Mouse (Mus musculus): ENCODE measurements around the gene Lrrc29. TPM values are rescaled to one million over a fixed set of nuclear protein-coding genes. Genes with fewer than 3 reads are reported as not detected.

Gene Lrrc29
- total and polyA plus RNA-seq, 2 experiments: 3.0 to 12.9 TPM

DNA sequence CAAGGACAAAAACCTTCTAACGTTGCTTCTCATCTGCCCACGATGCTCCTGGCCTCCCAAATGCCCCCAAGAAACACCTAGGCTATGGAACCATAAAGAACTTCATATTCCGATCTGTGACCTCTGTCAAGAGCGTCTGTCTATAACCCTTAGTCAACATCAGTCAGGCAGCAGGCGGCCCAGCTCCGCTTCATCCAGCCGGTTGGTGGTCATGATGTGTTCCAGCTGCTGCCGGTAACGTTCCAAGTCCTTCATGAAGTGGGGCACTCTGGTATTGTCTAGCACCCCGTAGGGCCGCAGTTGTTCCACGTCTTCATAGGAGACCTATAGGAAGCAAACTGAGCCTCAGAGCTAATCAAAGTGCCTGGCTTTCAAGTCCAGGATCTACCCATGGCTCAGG lies 44.3 kb downstream of the Lrrc29 start:
- Histone ChIP-seq H3K9ac (ENCODE audit: low read depth, low read length) (no peak overlapping the region), H3K36me3 (ENCODE audit: control insufficient read depth, insufficient read depth, low read length) (no peaks in the 10 kb centered on the region), H3K4me3 (ENCODE audit: insufficient read depth, low read depth, low read length) (no peak overlapping the region), H3K4me1 (ENCODE audit: control insufficient read depth, insufficient read depth, low read length) (peaks cover 6% of the 10 kb centered on the region), H3K27me3 (ENCODE audit: control insufficient read depth, insufficient read depth, low read length) (no peaks in the 10 kb centered on the region), H3K79me2 (ENCODE audit: control insufficient read depth, insufficient read depth, low read length) (no peaks in the 10 kb centered on the region), H3K27ac (replicated peaks; ENCODE audit: insufficient read depth, low read depth, low read length) (no peak overlapping the region)
- TF ChIP-seq POLR2A (IDR thresholded peaks at IDR 0.05; ENCODE audit: extremely low read depth, insufficient read depth, low read length): no peak
- WGBS: 95% methylated on average over 12 of the region's 12 CpGs
- DNase-seq (ENCODE audit: extremely low read depth, low read depth, low spot score): no peak

DNA sequence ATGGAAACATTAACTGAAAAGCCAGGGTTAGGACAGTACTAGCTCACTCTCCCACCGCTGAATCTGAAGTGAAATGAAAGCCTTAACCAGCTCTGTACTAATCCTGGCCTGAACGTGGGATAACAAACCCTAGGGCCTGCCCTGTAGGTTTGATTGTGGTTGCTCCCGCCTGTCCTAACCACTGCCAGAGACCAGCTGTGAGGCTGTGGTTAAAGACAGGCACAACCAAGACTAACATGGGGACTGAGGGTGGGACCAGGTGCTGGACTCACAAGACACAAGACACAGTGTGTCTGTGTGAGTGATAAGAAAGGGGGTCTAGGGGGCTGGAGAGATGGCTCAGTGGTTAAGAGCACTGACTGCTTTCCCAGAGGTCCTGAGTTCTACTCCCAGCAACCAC lies 45.5 kb downstream of the Lrrc29 start:
- no peaks in the 10 kb centered on the region for H3K36me3 ChIP-seq (ENCODE audit: control insufficient read depth, insufficient read depth, low read length)

DNA sequence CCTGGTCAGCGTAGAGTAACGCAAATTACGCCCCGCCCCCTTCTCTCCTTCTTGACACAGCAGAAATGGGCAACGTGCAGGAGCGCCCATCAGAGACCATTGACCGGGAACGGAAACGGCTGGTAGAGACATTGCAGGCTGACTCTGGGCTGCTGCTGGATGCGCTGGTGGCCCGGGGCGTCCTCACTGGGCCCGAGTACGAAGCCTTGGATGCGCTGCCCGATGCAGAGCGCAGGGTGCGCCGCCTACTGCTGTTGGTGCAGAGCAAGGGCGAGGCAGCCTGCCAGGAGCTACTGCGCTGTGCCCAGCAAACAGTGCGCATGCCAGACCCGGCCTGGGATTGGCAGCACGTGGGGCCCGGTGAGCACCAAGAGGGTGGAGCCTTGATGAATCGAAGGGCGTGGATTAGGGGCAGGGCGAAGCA lies 47.2 kb downstream of the Lrrc29 start:
- peak; percentile 89 for DNase-seq (ENCODE audit: extremely low read depth, low read depth, low spot score)
- Histone ChIP-seq H3K9ac (ENCODE audit: low read depth, low read length) (no peak overlapping the region), H3K27ac (replicated peaks; ENCODE audit: insufficient read depth, low read depth, low read length) (no peak overlapping the region), H3K4me1 (ENCODE audit: control insufficient read depth, insufficient read depth, low read length) (peaks cover 6% of the 10 kb centered on the region), H3K79me2 (ENCODE audit: control insufficient read depth, insufficient read depth, low read length) (no peaks in the 10 kb centered on the region), H3K4me3 (ENCODE audit: insufficient read depth, low read depth, low read length) (peak overlapping the region; percentile 19; the same call in 1 of the 2 replicates), H3K27me3 (ENCODE audit: control insufficient read depth, insufficient read depth, low read length) (no peaks in the 10 kb centered on the region), H3K36me3 (ENCODE audit: control insufficient read depth, insufficient read depth, low read length) (no peaks in the 10 kb centered on the region)
- 6% methylated on average over 28 of the region's 28 CpGs for WGBS
- TF ChIP-seq POLR2A (IDR thresholded peaks at IDR 0.05; ENCODE audit: extremely low read depth, insufficient read depth, low read length): no peak
- peak; percentile 61 for TF ChIP-seq CTCF (IDR thresholded peaks at IDR 0.05; ENCODE audit: low read depth, low read length)

More for the DNA sequence above, 45.5 kb downstream of the Lrrc29 start:
- Histone ChIP-seq H3K27me3 (ENCODE audit: control insufficient read depth, insufficient read depth, low read length) (no peaks in the 10 kb centered on the region), H3K79me2 (ENCODE audit: control insufficient read depth, insufficient read depth, low read length) (no peaks in the 10 kb centered on the region), H3K27ac (replicated peaks; ENCODE audit: insufficient read depth, low read depth, low read length) (no peak overlapping the region), H3K4me1 (ENCODE audit: control insufficient read depth, insufficient read depth, low read length) (peaks cover 6% of the 10 kb centered on the region), H3K9ac (ENCODE audit: low read depth, low read length) (no peak overlapping the region), H3K4me3 (ENCODE audit: insufficient read depth, low read depth, low read length) (no peak overlapping the region)
- TF ChIP-seq CTCF (IDR thresholded peaks at IDR 0.05; ENCODE audit: low read depth, low read length) (no peak), POLR2A (IDR thresholded peaks at IDR 0.05; ENCODE audit: extremely low read depth, insufficient read depth, low read length) (no peak)
- 89% methylated on average over 3 of the region's 3 CpGs for WGBS
- DNase-seq (ENCODE audit: extremely low read depth, low read depth, low spot score): no peak

DNA sequence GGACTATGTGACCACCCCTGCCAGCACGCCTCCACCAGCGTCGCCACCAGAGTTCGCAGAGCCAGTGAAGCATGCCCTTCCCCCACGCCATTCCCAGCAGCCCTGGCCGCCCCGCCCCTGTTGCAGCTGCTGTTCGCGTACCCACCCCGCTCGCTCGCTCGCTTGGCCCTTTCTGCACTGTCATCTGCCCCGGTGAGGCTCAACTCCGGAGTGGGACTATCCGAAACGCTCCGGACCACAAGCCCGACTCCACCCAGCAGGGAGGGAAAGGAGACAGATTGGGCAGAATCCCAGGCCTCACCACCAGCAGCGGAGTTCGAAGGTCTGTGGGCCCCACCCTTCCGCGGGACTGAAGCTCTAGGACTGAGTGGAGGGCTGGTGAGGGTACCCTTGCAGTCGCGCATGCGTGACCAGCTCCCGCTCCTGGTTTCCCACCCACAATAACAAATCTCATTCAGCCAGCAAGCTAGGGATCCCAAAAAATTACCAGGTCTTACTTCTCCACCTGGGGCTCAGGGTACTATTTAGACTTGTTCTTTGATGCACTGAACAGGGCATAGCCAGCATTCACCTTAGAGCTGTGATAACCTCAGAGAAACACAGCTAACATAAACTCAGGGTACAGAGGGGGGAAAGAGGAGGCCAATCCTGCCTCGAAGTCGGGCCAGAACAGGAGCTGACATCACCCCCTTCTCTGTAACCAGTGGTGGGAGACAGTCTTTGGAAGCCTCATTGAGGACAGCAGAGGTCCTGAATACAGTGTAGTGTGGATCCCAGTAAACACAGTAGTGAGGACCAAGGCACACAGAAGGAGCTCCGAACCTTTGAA lies 49.6 kb downstream of the Lrrc29 start:
- no peak for DNase-seq (ENCODE audit: extremely low read depth, low read depth, low spot score)
- H3K79me2 ChIP-seq (ENCODE audit: control insufficient read depth, insufficient read depth, low read length): no peaks in the 10 kb centered on the region
- H3K36me3 ChIP-seq (ENCODE audit: control insufficient read depth, insufficient read depth, low read length): no peaks in the 10 kb centered on the region
- H3K27me3 ChIP-seq (ENCODE audit: control insufficient read depth, insufficient read depth, low read length): no peaks in the 10 kb centered on the region
- H3K4me1 ChIP-seq (ENCODE audit: control insufficient read depth, insufficient read depth, low read length): peaks cover 4% of the 10 kb centered on the region
- TF ChIP-seq CTCF (IDR thresholded peaks at IDR 0.05; ENCODE audit: low read depth, low read length): no peak
- no peak for TF ChIP-seq POLR2A (IDR thresholded peaks at IDR 0.05; ENCODE audit: extremely low read depth, insufficient read depth, low read length)
- 15% methylated on average over 30 of the region's 30 CpGs for WGBS
- H3K27ac ChIP-seq (replicated peaks; ENCODE audit: insufficient read depth, low read depth, low read length): no peak overlapping the region
- H3K4me3 ChIP-seq (ENCODE audit: insufficient read depth, low read depth, low read length): peak overlapping the region; percentile 48; the same call in 1 of the 2 replicates
- H3K9ac ChIP-seq (ENCODE audit: low read depth, low read length): peak overlapping the region; percentile 55; the same call in 1 of the 2 replicates

DNA sequence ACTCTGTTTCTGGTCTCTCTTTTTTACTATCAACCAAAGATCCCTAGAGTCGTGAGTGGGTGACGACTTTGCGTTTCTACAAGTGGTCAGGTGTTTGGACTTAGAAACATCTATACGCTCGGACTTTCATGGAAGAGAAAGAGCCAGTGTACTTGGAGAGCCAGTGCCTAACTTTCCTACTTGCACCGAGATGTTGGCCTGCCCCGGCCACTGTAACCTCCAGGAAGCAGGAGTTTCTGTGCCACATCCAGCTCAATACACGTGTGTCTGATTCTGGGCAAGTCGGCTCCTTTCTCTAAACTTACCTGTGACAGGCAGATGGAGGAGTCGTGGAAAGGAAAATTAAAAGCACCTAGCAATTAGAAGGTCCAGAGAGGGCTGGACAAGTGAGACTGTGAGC lies 50.2 kb downstream of the Lrrc29 start, which contains the start of gene Nol3:
TSS of gene Nol3 (plus strand) at position 301 of the 400 bp plus-strand sequence.
- Histone ChIP-seq H3K9ac (ENCODE audit: low read depth, low read length) (peak within 1 kb of the TSS; percentile 55; the same call in 1 of the 2 replicates), H3K27me3 (ENCODE audit: control insufficient read depth, insufficient read depth, low read length) (no peaks in the 10 kb centered on the region)

DNA sequence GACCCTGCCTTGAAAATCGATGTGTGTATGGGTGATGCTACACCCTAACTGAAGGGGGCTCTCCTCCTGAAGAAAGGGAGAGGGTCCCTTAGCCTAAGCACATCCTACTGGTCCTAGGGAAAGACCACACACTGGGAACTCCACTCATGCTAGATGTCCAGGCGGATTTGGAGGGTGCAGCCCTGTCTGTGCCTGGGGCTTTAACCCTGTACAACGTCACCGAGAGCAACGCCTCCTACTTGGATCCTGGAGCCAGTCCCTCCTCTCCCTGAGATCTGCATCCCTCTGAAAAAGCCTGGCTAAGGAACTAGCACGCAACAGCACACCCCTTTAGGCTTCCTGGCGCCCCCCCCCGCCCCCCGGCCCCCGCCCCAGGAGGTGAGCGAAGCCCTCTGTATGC lies 50.7 kb downstream of the Lrrc29 start:
- Histone ChIP-seq H3K36me3 (ENCODE audit: control insufficient read depth, insufficient read depth, low read length) (no peaks in the 10 kb centered on the region), H3K4me3 (ENCODE audit: insufficient read depth, low read depth, low read length) (no peak overlapping the region), H3K27ac (replicated peaks; ENCODE audit: insufficient read depth, low read depth, low read length) (no peak overlapping the region), H3K4me1 (ENCODE audit: control insufficient read depth, insufficient read depth, low read length) (peaks cover 5% of the 10 kb centered on the region), H3K27me3 (ENCODE audit: control insufficient read depth, insufficient read depth, low read length) (no peaks in the 10 kb centered on the region), H3K79me2 (ENCODE audit: control insufficient read depth, insufficient read depth, low read length) (no peaks in the 10 kb centered on the region), H3K9ac (ENCODE audit: low read depth, low read length) (no peak overlapping the region)
- TF ChIP-seq POLR2A (IDR thresholded peaks at IDR 0.05; ENCODE audit: extremely low read depth, insufficient read depth, low read length): no peak
- TF ChIP-seq CTCF (IDR thresholded peaks at IDR 0.05; ENCODE audit: low read depth, low read length): no peak
- no peak for DNase-seq (ENCODE audit: extremely low read depth, low read depth, low spot score)
- WGBS: 46% methylated on average over 11 of the region's 11 CpGs

More for the DNA sequence above, 50.2 kb downstream of the Lrrc29 start, which contains the start of gene Nol3:
- TF ChIP-seq CTCF (IDR thresholded peaks at IDR 0.05; ENCODE audit: low read depth, low read length): no peak
- no peak for TF ChIP-seq POLR2A (IDR thresholded peaks at IDR 0.05; ENCODE audit: extremely low read depth, insufficient read depth, low read length)
- H3K4me3 ChIP-seq (ENCODE audit: insufficient read depth, low read depth, low read length): peak within 1 kb of the TSS; percentile 48; the same call in 1 of the 2 replicates
- no peaks in the 10 kb centered on the region for H3K79me2 ChIP-seq (ENCODE audit: control insufficient read depth, insufficient read depth, low read length)
- H3K36me3 ChIP-seq (ENCODE audit: control insufficient read depth, insufficient read depth, low read length): no peaks in the 10 kb centered on the region
- 34% methylated on average over 10 of the region's 10 CpGs for WGBS
- peaks cover 4% of the 10 kb centered on the region for H3K4me1 ChIP-seq (ENCODE audit: control insufficient read depth, insufficient read depth, low read length)
- H3K27ac ChIP-seq (replicated peaks; ENCODE audit: insufficient read depth, low read depth, low read length): no peak within 1 kb of the TSS
- no peak for DNase-seq (ENCODE audit: extremely low read depth, low read depth, low spot score)

All from liver, adult 2 months (tissue).